Mouse (Mus musculus) brain, embryonic 14.5 days (tissue): ENCODE data around the gene Olfr805.

Source experiments
- CTCF ChIP-seq: fragments of 200-500 bp; IDR thresholded peaks from 2 replicates; pipeline ENCODE4 v1.5.1; 2012; ENCODE audit warnings: inconsistent platforms, mild to moderate bottlenecking, moderate library complexity, borderline replicate concordance; ENCODE audit not compliant: insufficient read depth, insufficient read length; ENCODE audit errors: extremely low read depth
- POLR2A ChIP-seq: fragments of 200-500 bp; IDR thresholded peaks from 2 replicates; pipeline ENCODE4 v1.6.1; 2012; ENCODE audit warnings: mild to moderate bottlenecking, inconsistent platforms, borderline replicate concordance; ENCODE audit not compliant: poor library complexity, insufficient read depth, insufficient read length, severe bottlenecking; ENCODE audit errors: extremely low read depth

- no peak for TF ChIP-seq POLR2A
- no peak for TF ChIP-seq CTCF
Observed at GRCm38 (mm10) chr10:129702910-129703309, 26.3 kb downstream of the Olfr805 start, which contains the start of gene Olfr804.
